Mouse (Mus musculus) liver, embryonic 11.5 days (tissue): ENCODE results near the gene Zbtb46. TPM values are rescaled to one million over a fixed set of nuclear protein-coding genes. Genes with fewer than 3 reads are reported as not detected.
A peak's percentile ranks its signal among the peaks of the same experiment; 100 is the strongest.

Experiments used
- ATAC-seq: fragments of 200-750 bp; cut with Nextera tagmentation; replicated peaks from 2 replicates; pipeline ENCODE4 v1.8.0; 2017; ENCODE audit warnings: moderate number of reproducible peaks, mild to moderate bottlenecking, moderate TSS enrichment, moderate library complexity; ENCODE audit not compliant: low FRiP score
- DNase-seq: peaks from one replicate; pipeline ENCODE4 v3.0.0-alpha.2; 2017; ENCODE audit warnings: low spot score
- H3K27ac ChIP-seq: fragments of 300-500 bp; sonication (generic); 2 replicates; pipeline ENCODE4 v1.5.1; 2014; ENCODE audit warnings: mild to moderate bottlenecking, low read depth, low read length, control low read depth
- H3K27me3 ChIP-seq: fragments of 300-500 bp; sonication (generic); replicated peaks from 2 replicates; pipeline ENCODE4 v1.6.1; 2014; ENCODE audit warnings: low read length, mixed read lengths; ENCODE audit not compliant: control insufficient read depth, insufficient read depth
- H3K36me3 ChIP-seq: fragments of 300-500 bp; sonication (generic); 2 replicates; pipeline ENCODE4 v1.6.1; 2014; ENCODE audit warnings: mild to moderate bottlenecking, low read length, moderate library complexity, mixed read lengths; ENCODE audit not compliant: control insufficient read depth, insufficient read depth
- H3K4me1 ChIP-seq: fragments of 300-500 bp; sonication (generic); replicated peaks from 2 replicates; pipeline ENCODE4 v1.6.1; 2014; ENCODE audit warnings: low read length, mixed read lengths; ENCODE audit not compliant: control insufficient read depth, insufficient read depth
- H3K4me2 ChIP-seq: fragments of 300-500 bp; sonication (generic); 2 replicates; pipeline ENCODE4 v1.6.1; 2014; ENCODE audit warnings: mild to moderate bottlenecking, control low read depth, moderate library complexity
- H3K4me3 ChIP-seq: fragments of 300-500 bp; sonication (generic); 2 replicates; pipeline ENCODE4 v1.5.1; 2014; ENCODE audit warnings: low read depth, low read length, control low read depth
- H3K9ac ChIP-seq: fragments of 300-500 bp; sonication (generic); 2 replicates; pipeline ENCODE4 v1.6.1; 2014; ENCODE audit warnings: low read depth, low read length, control low read depth
- H3K9me3 ChIP-seq: fragments of 300-500 bp; sonication (generic); 2 replicates; pipeline ENCODE4 v1.6.1; 2016; ENCODE audit warnings: low read length, inconsistent platforms, mixed read lengths; ENCODE audit not compliant: control insufficient read depth
- WGBS: fragments of 180-500 bp; shearing (Covaris S2); extraction: QIAGEN DNeasy Blood & Tissue Kit; methylation state at CpG from one replicate; pipeline ENCODE4 v1.1.7; 2014; 5-methylcytosine and 5-hydroxymethylcytosine counted together
- polyA plus RNA-seq: library from polyadenylated mRNA; unstranded; fragments of >200 nt; fragmentation: Nextera tagmentation; extraction: Ambion mirVana; gene quantifications from 2 replicates; pipeline ENCODE4 v1.2.1, GENCODE M21; 2014

Zbtb46 gene
- polyA plus RNA-seq, 1 experiment from 2014 or later: 25.2 TPM

- no peaks in the 10 kb centered on the region for H3K9me3 ChIP-seq
- H3K4me3 ChIP-seq: no peak overlapping the region
- H3K36me3 ChIP-seq: no peaks in the 10 kb centered on the region
- H3K4me2 ChIP-seq: peak overlapping the region; percentile 7; the same call in 1 of the 2 replicates
- H3K9ac ChIP-seq: no peak overlapping the region
- ATAC-seq (no peak), DNase-seq (no peak)
- no peak overlapping the region for H3K27ac ChIP-seq
- peaks cover 14% of the 10 kb centered on the region for H3K4me1 ChIP-seq
- no peaks in the 10 kb centered on the region for H3K27me3 ChIP-seq
- WGBS: 44% methylated on average over 3 of the region's 3 CpGs
Observed at GRCm38 (mm10) chr2:181492206-181492605, 33.0 kb upstream of the Zbtb46 start.

DNA sequence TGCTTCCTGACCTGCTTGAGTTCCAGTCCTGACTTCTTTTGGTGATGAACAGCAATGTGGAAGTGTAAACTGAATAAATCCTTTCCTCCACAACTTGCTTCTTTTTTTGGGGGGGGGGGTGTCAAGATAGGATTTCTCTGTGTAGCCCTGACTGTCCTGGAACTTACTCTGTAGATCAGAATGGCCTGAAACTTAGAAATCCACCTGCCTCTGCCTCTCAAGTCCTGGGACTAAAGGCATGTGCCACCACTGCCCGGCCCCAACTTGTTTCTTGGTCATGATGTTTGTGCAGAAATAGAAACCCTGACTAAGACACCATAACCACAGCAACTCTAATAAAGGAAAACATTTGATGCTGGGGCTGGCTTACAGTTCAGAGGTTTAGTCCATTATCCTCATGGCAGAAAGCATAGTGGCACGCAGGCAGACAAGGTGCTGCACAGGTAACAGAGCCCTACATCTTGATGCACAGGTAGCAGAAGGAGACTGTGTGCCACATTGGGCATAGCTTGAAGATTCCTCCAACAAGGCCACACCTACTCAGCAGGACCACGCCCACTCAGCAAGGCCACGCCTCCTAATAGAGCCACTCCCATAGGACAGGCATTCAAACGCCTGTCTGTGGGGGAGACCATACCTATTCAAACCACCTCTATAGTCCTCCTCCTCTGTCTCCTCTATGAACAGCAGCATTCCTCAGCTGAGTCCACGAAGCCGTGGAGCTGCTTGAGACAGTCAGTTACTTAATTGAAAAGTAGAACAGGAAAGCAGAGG lies 32.4 kb upstream of the Zbtb46 start:
- Histone ChIP-seq H3K4me2 (peak overlapping the region; percentile 7; the same call in 1 of the 2 replicates), H3K27ac (no peak overlapping the region)

GRCm38 (mm10) chr2:181487338-181488277 lies 28.4 kb upstream of the Zbtb46 start:
- Histone ChIP-seq H3K9me3 (no peaks in the 10 kb centered on the region), H3K9ac (0 out of 2 replicates have a peak overlapping the region, but pooled peaks have one; percentile 16), H3K36me3 (no peaks in the 10 kb centered on the region), H3K4me3 (no peak overlapping the region), H3K4me1 (peaks cover 47% of the 10 kb centered on the region), H3K4me2 (peak overlapping the region; percentile 22), H3K27ac (peak overlapping the region; percentile 52), H3K27me3 (no peaks in the 10 kb centered on the region)
- ATAC-seq: peak; percentile 53
- no peak for DNase-seq
- WGBS: 25% methylated on average over 5 of the region's 5 CpGs

More for the DNA sequence above, 32.4 kb upstream of the Zbtb46 start:
- DNase-seq (no peak), ATAC-seq (peak; percentile 70; the same call in 1 of the 2 replicates)
- no peaks in the 10 kb centered on the region for H3K9me3 ChIP-seq
- no peak overlapping the region for H3K4me3 ChIP-seq
- no peaks in the 10 kb centered on the region for H3K36me3 ChIP-seq
- H3K27me3 ChIP-seq: no peaks in the 10 kb centered on the region
- no peak overlapping the region for H3K9ac ChIP-seq
- 23% methylated on average over 7 of the region's 7 CpGs for WGBS
- H3K4me1 ChIP-seq: peaks cover 19% of the 10 kb centered on the region

DNA sequence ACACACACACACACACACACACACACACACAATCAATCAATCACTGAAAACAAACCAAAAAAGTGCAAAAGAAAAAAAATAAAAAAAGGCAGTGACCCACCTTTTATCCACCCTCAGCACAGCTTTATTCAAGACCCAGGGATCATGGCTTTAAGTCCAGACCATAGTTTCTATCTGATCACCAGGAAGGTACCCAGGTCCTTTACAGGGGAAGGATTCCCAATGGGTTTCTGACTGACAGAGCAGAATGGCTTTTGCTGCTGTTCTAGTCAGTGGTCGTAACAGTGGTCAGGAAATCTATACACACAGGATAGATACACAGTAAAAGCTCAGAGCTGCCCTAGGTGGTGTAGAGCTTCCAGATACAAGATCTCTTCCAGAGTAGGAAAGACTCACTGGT lies 26.5 kb upstream of the Zbtb46 start:
- no peak for DNase-seq
- Histone ChIP-seq H3K4me3 (no peak overlapping the region), H3K27me3 (no peaks in the 10 kb centered on the region), H3K4me2 (no peak overlapping the region), H3K36me3 (no peaks in the 10 kb centered on the region), H3K4me1 (peaks cover 44% of the 10 kb centered on the region), H3K9me3 (no peaks in the 10 kb centered on the region), H3K27ac (no peak overlapping the region; the same call in 1 of the 2 replicates), H3K9ac (no peak overlapping the region)
- no peak for ATAC-seq
- WGBS: 55% methylated on average over 1 of the region's 1 CpGs

- Histone ChIP-seq H3K36me3 (no peaks in the 10 kb centered on the region), H3K9me3 (no peaks in the 10 kb centered on the region), H3K9ac (peak overlapping the region; percentile 25; the same call in 1 of the 2 replicates), H3K4me1 (peaks cover 44% of the 10 kb centered on the region), H3K27me3 (no peaks in the 10 kb centered on the region), H3K4me3 (no peak overlapping the region), H3K27ac (no peak overlapping the region), H3K4me2 (no peak overlapping the region)
- DNase-seq: no peak
- peak; percentile 56 for ATAC-seq
- 52% methylated on average over 6 of the region's 6 CpGs for WGBS
Observed at GRCm38 (mm10) chr2:181484456-181485233, 25.4 kb upstream of the Zbtb46 start.

- Histone ChIP-seq H3K4me2 (peak overlapping the region; percentile 35), H3K9me3 (no peaks in the 10 kb centered on the region), H3K9ac (peak overlapping the region; percentile 51), H3K4me3 (no peak overlapping the region), H3K36me3 (no peaks in the 10 kb centered on the region), H3K4me1 (peaks cover 44% of the 10 kb centered on the region), H3K27me3 (no peaks in the 10 kb centered on the region), H3K27ac (0 out of 2 replicates have a peak overlapping the region, but pooled peaks have one; percentile 13)
- DNase-seq (no peak), ATAC-seq (peak; percentile 46; the same call in 1 of the 2 replicates)
- 32% methylated on average over 7 of the region's 7 CpGs for WGBS
Observed at GRCm38 (mm10) chr2:181483562-181484318, 24.5 kb upstream of the Zbtb46 start.

DNA sequence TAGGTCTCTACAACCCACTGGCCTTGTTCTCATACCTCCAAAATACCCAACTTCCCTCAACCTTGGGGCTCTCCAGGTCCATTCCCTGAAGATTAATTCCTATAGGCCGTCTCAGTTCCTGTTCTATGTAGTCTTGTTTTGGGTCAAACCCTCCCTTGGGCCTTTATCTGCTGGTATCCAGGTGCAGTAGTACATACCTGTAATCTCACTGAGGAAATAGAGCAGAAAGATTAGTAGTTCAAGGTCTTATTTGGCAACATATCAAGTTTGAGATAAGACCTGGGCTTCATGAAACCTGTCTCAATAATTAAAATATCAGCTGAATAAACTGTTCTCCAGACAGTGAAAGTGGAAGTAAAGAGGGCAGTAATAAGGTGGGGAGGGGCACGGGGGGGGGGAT lies 23.9 kb upstream of the Zbtb46 start:
- H3K4me3 ChIP-seq: no peak overlapping the region
- H3K4me1 ChIP-seq: peaks cover 44% of the 10 kb centered on the region
- H3K9ac ChIP-seq: peak overlapping the region; percentile 51; the same call in 1 of the 2 replicates
- H3K27me3 ChIP-seq: no peaks in the 10 kb centered on the region
- no peaks in the 10 kb centered on the region for H3K36me3 ChIP-seq
- ATAC-seq (no peak), DNase-seq (no peak)
- 38% methylated on average over 2 of the region's 2 CpGs for WGBS
- H3K4me2 ChIP-seq: peak overlapping the region; percentile 35
- H3K27ac ChIP-seq: no peak overlapping the region
- H3K9me3 ChIP-seq: no peaks in the 10 kb centered on the region
